Mouse (Mus musculus): ENCODE results near the gene Tcte2.

DNA sequence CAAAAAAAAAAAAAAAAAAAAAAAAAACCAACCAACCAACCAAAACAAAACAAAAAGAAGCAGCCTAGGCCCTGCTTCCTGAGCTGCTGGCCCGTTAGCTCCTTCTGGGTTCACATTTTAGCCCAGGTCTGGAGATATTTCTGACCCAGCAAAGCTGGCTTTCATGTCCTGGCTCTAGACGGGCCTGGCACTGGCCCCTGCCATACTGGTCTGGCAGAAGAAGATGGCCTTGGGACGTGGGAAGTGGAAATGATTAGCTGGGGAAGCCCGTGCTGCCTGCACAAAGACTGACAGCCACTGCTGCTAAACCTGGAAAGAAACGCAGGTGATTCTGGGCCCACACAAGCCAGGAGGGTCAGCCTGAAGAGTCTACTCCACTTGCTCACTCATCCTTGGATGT, 50.5 kb downstream of the Tcte2 start:
- TF ChIP-seq CTCF (conservative IDR thresholded peaks at IDR 0.05; ENCODE audit: insufficient read depth, insufficient read length, low read depth, low read length) (no peak), POLR2A (IDR thresholded peaks at IDR 0.05; ENCODE audit: low read depth, low read length) (no peak)
